Mouse (Mus musculus) embryonic facial prominence, embryonic 11.5 days (tissue): Measurements from ENCODE around the gene Ankrd31. TPM values are rescaled to one million over a fixed set of nuclear protein-coding genes. Genes with fewer than 3 reads are reported as not detected.

Experiments
- ATAC-seq: fragments of 200-750 bp; cut with Nextera tagmentation; replicated peaks from 2 replicates; pipeline ENCODE4 v1.8.0; 2017; ENCODE audit warnings: low read depth; ENCODE audit not compliant: insufficient number of reproducible peaks, low FRiP score, low TSS enrichment
- DNase-seq: peaks from one replicate; pipeline ENCODE4 v3.0.0-alpha.2; 2015; ENCODE audit warnings: low spot score
- H3K27ac ChIP-seq: fragments of 300-500 bp; sonication (generic); replicated peaks from 2 replicates; pipeline ENCODE4 v1.5.1; 2014; ENCODE audit warnings: mild to moderate bottlenecking, low read depth, low read length, control low read depth
- H3K27me3 ChIP-seq: fragments of 300-500 bp; sonication (generic); 2 replicates; pipeline ENCODE4 v1.6.1; 2014; ENCODE audit warnings: mild to moderate bottlenecking, low read length, moderate library complexity, mixed read lengths; ENCODE audit not compliant: control insufficient read depth, insufficient read depth
- H3K36me3 ChIP-seq: fragments of 300-500 bp; sonication (generic); replicated peaks from 2 replicates; pipeline ENCODE4 v1.6.1; 2014; ENCODE audit warnings: low read depth, mild to moderate bottlenecking, low read length, moderate library complexity, mixed read lengths; ENCODE audit not compliant: control insufficient read depth, insufficient read depth
- H3K4me1 ChIP-seq: fragments of 300-500 bp; sonication (generic); 2 replicates; pipeline ENCODE4 v1.6.1; 2014; ENCODE audit warnings: low read length, mixed read lengths; ENCODE audit not compliant: control insufficient read depth, insufficient read depth
- H3K4me2 ChIP-seq: fragments of 300-500 bp; sonication (generic); 2 replicates; pipeline ENCODE4 v1.6.1; 2014; ENCODE audit warnings: low read depth, mild to moderate bottlenecking, control low read depth, low read length, moderate library complexity
- H3K4me3 ChIP-seq: fragments of 300-500 bp; sonication (generic); 2 replicates; pipeline ENCODE4 v1.5.1; 2014; ENCODE audit warnings: low read depth, low read length, control low read depth
- H3K9ac ChIP-seq: fragments of 300-500 bp; sonication (generic); replicated peaks from 2 replicates; pipeline ENCODE4 v1.6.1; 2014; ENCODE audit warnings: mild to moderate bottlenecking, control low read depth, low read length
- H3K9me3 ChIP-seq: fragments of 300-500 bp; sonication (generic); replicated peaks from 2 replicates; pipeline ENCODE4 v1.6.1; 2016; ENCODE audit warnings: mild to moderate bottlenecking, low read length, inconsistent platforms, mixed read lengths; ENCODE audit not compliant: control insufficient read depth
- WGBS: fragments of 180-500 bp; shearing (Covaris S2); extraction: QIAGEN DNeasy Blood & Tissue Kit; methylation state at CpG from one replicate; pipeline ENCODE4 v1.1.7; 2014; 5-methylcytosine and 5-hydroxymethylcytosine counted together
- polyA plus RNA-seq: library from polyadenylated mRNA; unstranded; fragments of >200 nt; fragmentation: Nextera tagmentation; extraction: Ambion mirVana; gene quantifications from 2 replicates; pipeline ENCODE4 v1.2.1, GENCODE M21; 2014

Gene Ankrd31
- polyA plus RNA-seq, 1 experiment from 2014 or later, result not detected

DNA sequence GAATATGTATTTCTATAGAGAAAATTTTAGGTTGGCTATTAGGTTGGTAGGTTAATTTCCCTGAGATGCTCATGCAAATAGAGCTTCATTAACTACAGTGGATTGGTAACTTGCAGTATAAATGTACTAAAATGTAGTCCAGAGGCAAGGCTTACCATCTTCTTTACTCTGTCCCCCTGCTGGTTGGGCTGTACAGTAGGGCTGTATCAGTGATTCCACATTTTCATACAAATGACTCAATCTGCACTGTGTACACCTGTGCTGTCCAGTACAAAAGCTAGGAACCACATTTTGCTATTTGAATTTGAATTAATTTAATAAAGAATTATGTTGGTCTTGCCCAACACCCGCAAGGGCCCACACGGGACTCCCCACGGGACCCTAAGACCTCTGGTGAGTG is 111.1 kb downstream of the Ankrd31 start:
- no peak overlapping the region for H3K27ac ChIP-seq
- no peak for ATAC-seq

DNA sequence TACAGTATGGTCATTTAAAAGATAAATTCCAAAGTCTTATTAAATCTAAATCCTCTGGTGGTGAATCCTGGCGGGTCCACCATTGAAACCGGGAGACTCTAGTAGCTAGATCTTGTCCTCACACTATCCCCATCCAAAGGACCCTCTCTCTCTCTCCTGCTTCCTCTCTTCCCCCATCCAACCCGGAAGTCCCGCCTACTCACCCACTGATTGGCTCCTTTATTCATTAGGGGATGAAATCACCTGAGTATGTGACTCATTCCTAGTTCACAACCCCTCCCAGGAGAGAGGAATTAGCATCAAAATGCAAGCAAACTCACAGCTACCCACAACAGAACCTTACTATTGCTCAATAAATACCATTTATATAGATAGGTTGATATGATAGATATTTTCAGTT is 122.7 kb downstream of the Ankrd31 start:
- H3K9ac ChIP-seq, result no peak overlapping the region
- H3K4me1 ChIP-seq, result no peaks in the 10 kb centered on the region
- H3K27me3 ChIP-seq, result no peaks in the 10 kb centered on the region
- no peaks in the 10 kb centered on the region for H3K9me3 ChIP-seq
- no peaks in the 10 kb centered on the region for H3K36me3 ChIP-seq
- DNase-seq (no peak), ATAC-seq (no peak)
- H3K4me3 ChIP-seq, result no peak overlapping the region
- 85% methylated on average over 4 of the region's 4 CpGs for whole genome bisulfite sequencing
- H3K27ac ChIP-seq, result no peak overlapping the region
- no peak overlapping the region for H3K4me2 ChIP-seq

More for the DNA sequence above, 111.1 kb downstream of the Ankrd31 start:
- Histone ChIP-seq H3K4me2 (no peak overlapping the region), H3K9me3 (no peaks in the 10 kb centered on the region), H3K9ac (no peak overlapping the region), H3K4me3 (no peak overlapping the region), H3K36me3 (no peaks in the 10 kb centered on the region), H3K27me3 (no peaks in the 10 kb centered on the region), H3K4me1 (no peaks in the 10 kb centered on the region)
- DNase-seq, result no peak
- WGBS, result 87% methylated on average over 3 of the region's 3 CpGs

DNA sequence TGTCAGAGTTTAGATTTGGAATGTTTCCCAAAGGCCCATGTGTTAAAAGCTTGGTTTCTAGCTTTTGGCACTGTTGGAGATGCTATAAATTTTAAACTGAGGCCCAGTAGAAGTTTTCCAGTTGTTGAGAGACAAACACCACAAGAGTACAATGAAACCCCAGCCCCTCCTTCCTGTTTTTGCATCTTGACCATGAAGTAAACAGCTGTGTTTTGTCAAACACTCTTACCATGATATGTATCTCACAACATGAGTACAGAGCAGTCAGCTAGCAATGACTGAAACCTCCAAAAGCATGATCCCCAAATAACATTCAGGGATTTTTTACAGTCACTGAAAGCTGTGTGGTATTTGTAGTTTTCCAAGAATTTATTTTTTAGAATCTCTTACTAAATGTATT is 126.0 kb downstream of the Ankrd31 start:
- no peak for DNase-seq
- no peaks in the 10 kb centered on the region for H3K27me3 ChIP-seq

DNA sequence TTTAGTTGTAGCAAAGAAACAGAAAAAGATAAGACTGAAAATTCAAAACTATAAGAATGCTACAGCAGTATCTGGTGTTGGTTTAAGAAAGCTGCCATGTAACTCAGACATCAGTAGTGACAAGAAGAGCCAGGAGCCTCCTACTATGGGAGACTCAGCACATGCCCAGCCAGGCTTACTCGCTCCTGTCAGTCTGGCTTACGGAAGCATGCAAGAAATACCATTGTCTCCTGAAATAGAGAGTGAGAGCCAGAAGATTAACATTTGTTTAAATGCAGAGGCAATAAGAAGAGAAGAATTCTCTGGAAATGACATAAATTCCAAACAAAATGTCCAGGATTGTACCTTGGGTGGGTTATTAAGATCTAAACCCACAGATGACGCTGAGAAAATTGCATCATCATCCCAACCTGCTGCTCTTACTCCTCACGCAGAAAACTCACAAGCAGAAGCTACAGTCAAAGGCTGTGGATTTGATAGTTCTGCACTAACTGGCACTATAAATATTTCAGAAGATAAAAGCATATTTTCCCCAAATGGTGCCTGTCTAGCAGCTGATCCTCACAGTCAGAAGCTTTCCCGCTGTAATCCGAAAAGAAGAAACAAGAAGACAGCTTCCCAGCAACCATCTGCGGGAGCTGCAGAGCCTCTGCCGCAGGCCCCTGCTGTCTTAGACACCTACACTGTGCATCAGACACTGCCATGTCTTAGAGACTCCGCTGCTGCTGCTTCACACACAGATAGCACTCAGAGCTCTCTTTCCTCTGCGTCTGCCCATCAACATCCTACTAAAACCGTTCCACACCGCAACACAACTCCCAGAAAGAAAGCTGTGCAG is 130.4 kb downstream of the Ankrd31 start:
- Histone ChIP-seq H3K4me1 (no peaks in the 10 kb centered on the region), H3K4me3 (no peak overlapping the region), H3K27me3 (no peaks in the 10 kb centered on the region), H3K9ac (no peak overlapping the region), H3K4me2 (no peak overlapping the region), H3K27ac (no peak overlapping the region), H3K36me3 (no peaks in the 10 kb centered on the region), H3K9me3 (no peaks in the 10 kb centered on the region)
- DNase-seq, result no peak
- WGBS, result 75% methylated on average over 12 of the region's 12 CpGs
- no peak for ATAC-seq

More for the DNA sequence above, 126.0 kb downstream of the Ankrd31 start:
- Histone ChIP-seq H3K4me3 (no peak overlapping the region), H3K4me1 (no peaks in the 10 kb centered on the region), H3K4me2 (no peak overlapping the region), H3K36me3 (no peaks in the 10 kb centered on the region), H3K9ac (no peak overlapping the region), H3K27ac (no peak overlapping the region), H3K9me3 (no peaks in the 10 kb centered on the region)
- ATAC-seq, result no peak

DNA sequence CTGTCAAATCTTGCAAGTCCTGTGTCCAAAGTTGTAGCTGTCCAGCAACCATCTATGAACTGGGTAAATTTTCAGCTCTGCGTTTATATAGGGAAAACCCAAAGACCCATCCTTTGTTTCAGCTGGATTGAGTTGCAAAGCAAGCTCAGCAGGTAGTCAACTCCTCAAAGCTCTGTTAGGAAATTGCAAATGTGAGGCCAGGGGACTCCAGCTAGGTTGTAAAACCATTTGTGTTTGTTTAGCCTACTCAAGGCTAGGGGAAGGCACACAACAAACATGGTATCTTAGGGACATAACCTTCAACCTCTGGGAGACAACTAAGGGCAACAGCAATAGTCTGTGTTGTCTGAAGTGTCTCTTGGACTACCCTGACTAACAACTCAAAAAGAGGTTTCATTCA is 136.5 kb downstream of the Ankrd31 start:
- no peak overlapping the region for H3K4me3 ChIP-seq
- DNase-seq (no peak), ATAC-seq (no peak)
- 39% methylated on average over 1 of the region's 1 CpGs for WGBS
- H3K4me2 ChIP-seq, result no peak overlapping the region
- no peaks in the 10 kb centered on the region for H3K27me3 ChIP-seq
- no peaks in the 10 kb centered on the region for H3K4me1 ChIP-seq
- no peak overlapping the region for H3K9ac ChIP-seq
- H3K9me3 ChIP-seq, result no peaks in the 10 kb centered on the region
- H3K36me3 ChIP-seq, result no peaks in the 10 kb centered on the region
- no peak overlapping the region for H3K27ac ChIP-seq

DNA sequence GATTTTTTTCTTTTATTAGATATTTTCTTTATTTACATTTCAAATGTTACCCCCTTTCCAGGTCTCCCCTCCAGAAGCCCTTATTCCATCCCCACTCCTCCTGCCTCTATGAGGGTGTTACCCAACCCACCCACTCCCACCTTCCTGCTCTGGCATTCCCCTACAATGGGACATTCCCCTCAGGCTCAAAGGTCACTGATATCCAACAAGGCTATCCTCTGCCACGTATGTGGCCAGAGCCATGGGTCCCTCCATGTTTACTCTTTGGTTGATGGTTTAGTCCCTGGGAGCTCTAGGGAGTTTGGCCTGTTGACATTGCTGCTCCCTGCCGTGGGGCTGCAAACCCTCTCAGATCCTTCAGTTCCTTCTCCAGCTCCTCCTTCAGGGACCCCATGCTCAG is 141.9 kb downstream of the Ankrd31 start:
- no peak overlapping the region for H3K4me3 ChIP-seq
- no peak overlapping the region for H3K4me2 ChIP-seq
- no peaks in the 10 kb centered on the region for H3K4me1 ChIP-seq
- no peak for ATAC-seq
- H3K36me3 ChIP-seq, result no peaks in the 10 kb centered on the region
- no peak overlapping the region for H3K9ac ChIP-seq
- 44% methylated on average over 2 of the region's 2 CpGs for WGBS
- H3K9me3 ChIP-seq, result no peaks in the 10 kb centered on the region
- H3K27me3 ChIP-seq, result no peaks in the 10 kb centered on the region
- DNase-seq, result no peak
- no peak overlapping the region for H3K27ac ChIP-seq

DNA sequence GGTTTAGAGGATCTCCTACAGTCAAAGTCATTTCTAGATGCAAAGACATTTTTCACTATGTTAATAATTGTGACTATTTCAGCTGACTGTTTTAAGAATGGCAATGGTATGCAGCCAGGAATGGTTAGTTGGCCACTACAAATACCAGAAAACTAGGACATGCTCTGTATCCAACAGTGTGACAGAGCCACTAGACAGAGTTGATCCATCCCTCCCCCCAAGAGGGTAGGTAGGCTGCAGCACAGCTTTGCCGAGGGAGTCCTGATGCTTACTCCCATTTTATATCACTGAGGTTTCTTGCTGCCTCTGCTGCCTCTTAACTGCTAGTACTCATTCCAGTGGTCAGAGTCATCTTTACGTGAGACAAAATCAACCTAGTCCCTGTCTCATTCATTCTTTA is 147.1 kb downstream of the Ankrd31 start:
- no peaks in the 10 kb centered on the region for H3K36me3 ChIP-seq
- no peaks in the 10 kb centered on the region for H3K9me3 ChIP-seq
- WGBS, result 73% methylated on average over 2 of the region's 2 CpGs
- H3K9ac ChIP-seq, result no peak overlapping the region
- no peak overlapping the region for H3K27ac ChIP-seq
- no peaks in the 10 kb centered on the region for H3K27me3 ChIP-seq
- no peaks in the 10 kb centered on the region for H3K4me1 ChIP-seq
- DNase-seq (no peak), ATAC-seq (no peak)
- H3K4me2 ChIP-seq, result no peak overlapping the region
- no peak overlapping the region for H3K4me3 ChIP-seq

DNA sequence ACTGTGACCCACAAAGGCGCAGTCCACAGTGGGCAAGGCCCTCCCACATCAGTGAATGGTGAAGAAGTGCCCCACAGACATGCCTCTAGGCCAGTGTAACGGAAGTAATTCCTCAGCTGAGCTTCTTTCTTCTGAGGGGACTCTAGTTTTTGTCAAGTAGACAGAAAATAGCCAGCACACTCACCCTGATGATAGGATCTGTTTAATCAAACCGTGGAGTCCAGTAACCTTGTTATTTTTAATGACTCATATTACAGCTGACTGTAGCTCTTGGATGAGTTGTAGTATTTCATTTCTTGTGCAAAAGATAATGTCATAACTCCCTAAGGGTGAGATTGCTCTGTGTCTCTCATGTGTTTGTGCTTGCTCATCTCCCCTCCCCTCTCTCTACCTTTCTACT is 158.6 kb downstream of the Ankrd31 start:
- Histone ChIP-seq H3K4me3 (no peak overlapping the region), H3K27me3 (no peaks in the 10 kb centered on the region), H3K36me3 (no peaks in the 10 kb centered on the region), H3K27ac (no peak overlapping the region), H3K9me3 (no peaks in the 10 kb centered on the region), H3K4me2 (no peak overlapping the region), H3K4me1 (no peaks in the 10 kb centered on the region), H3K9ac (no peak overlapping the region)
- no peak for DNase-seq
- WGBS, result 58% methylated on average over 3 of the region's 3 CpGs
- no peak for ATAC-seq
